Mouse (Mus musculus): ENCODE measurements at regions not wholly inside any gene's neighbourhood (a gene's known extent, or its start where the extent isn't known, plus 50 kb on each side); places are given as distances from the start of the nearest gene placed in this dataset.

DNA sequence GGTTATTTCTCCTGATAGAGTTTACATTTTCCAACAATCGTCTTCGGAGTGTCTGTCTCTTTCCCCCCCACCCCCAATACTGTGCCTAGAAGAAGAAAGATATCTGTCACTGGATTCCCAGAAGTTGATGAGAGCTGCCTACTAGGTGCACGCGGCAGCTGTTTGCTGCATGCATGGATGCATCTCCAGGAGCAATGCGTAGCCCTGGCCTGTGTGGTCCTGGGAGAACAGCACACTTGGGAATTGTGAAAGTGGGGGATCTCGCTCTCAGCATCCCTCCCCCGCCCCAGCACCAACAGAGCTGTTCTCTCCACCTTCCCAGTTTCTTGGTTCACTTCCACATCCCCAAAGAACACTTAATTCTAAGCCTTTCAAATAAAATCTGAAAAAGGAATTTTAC lies 280.6 kb upstream of the Atp11b start:
- no peaks in the 10 kb centered on the region for H3K4me1 ChIP-seq (replicated peaks)
- H3K9me3 ChIP-seq (replicated peaks) = no peaks in the 10 kb centered on the region
- ATAC-seq (ENCODE audit: insufficient read depth) = no peak
- 74% methylated on average over 7 of the region's 7 CpGs for WGBS (ENCODE audit: insufficient replicate concordance)
- H3K9ac ChIP-seq = no peak overlapping the region
- no peaks in the 10 kb centered on the region for H3K36me3 ChIP-seq (replicated peaks)
- no peak overlapping the region for H3K27ac ChIP-seq (replicated peaks)
- no peak overlapping the region for H3K4me3 ChIP-seq (replicated peaks)
- no peak overlapping the region for H3K4me2 ChIP-seq
- H3K27me3 ChIP-seq = no peaks in the 10 kb centered on the region

DNA sequence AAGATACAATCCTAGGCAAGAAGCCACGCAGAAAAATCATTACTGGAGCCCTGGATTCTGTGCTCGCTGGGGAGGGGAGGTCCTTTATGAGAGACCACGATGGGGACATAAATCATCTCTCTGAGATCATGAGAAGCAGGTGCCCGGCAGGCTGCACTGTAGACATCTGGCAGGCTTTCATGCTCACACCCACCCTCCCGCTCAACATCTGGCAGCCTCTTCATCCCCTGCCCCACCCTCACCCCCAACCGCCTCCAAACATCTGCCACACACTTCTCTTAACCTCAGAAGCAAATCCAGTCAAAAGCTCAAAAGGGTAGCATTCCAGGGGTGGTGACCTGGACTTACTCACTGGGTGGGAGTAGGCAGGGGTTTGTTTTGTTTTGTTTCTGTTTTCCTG lies 279.5 kb upstream of the Atp11b start:
- no peak overlapping the region for H3K9ac ChIP-seq
- H3K4me3 ChIP-seq (replicated peaks) = no peak overlapping the region
- H3K27me3 ChIP-seq = no peaks in the 10 kb centered on the region
- WGBS (ENCODE audit: insufficient replicate concordance) = 34% methylated on average over 6 of the region's 6 CpGs
- H3K27ac ChIP-seq (replicated peaks) = no peak overlapping the region
- no peaks in the 10 kb centered on the region for H3K9me3 ChIP-seq (replicated peaks)
- ATAC-seq (ENCODE audit: insufficient read depth) = no peak
- no peak overlapping the region for H3K4me2 ChIP-seq
- H3K36me3 ChIP-seq (replicated peaks) = no peaks in the 10 kb centered on the region
- no peaks in the 10 kb centered on the region for H3K4me1 ChIP-seq (replicated peaks)

DNA sequence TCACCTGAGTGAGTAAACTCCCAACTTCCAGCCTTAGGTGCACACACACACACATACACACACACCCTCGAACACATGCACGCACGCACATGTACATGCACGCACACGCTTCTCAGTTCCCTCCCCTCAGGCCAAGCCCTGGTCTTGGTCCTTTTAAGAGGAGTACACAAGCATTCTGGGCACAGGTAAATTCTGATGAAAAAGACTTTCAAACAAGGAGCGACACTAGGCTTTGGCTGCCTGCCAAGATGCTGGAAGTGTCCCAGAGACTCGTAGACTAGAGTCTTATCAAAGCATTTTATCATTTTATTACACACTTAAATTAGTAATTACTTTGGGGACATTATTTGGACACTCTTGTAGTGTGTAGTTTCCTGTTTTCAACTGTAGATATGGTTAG lies 278.6 kb upstream of the Atp11b start:
- no peak overlapping the region for H3K4me3 ChIP-seq (replicated peaks)
- WGBS (ENCODE audit: insufficient replicate concordance) = 66% methylated on average over 7 of the region's 7 CpGs
- H3K9ac ChIP-seq = no peak overlapping the region
- no peaks in the 10 kb centered on the region for H3K27me3 ChIP-seq
- no peaks in the 10 kb centered on the region for H3K4me1 ChIP-seq (replicated peaks)
- H3K36me3 ChIP-seq (replicated peaks) = no peaks in the 10 kb centered on the region
- no peak overlapping the region for H3K4me2 ChIP-seq
- no peak for ATAC-seq (ENCODE audit: insufficient read depth)
- no peak overlapping the region for H3K27ac ChIP-seq (replicated peaks)
- no peaks in the 10 kb centered on the region for H3K9me3 ChIP-seq (replicated peaks)

DNA sequence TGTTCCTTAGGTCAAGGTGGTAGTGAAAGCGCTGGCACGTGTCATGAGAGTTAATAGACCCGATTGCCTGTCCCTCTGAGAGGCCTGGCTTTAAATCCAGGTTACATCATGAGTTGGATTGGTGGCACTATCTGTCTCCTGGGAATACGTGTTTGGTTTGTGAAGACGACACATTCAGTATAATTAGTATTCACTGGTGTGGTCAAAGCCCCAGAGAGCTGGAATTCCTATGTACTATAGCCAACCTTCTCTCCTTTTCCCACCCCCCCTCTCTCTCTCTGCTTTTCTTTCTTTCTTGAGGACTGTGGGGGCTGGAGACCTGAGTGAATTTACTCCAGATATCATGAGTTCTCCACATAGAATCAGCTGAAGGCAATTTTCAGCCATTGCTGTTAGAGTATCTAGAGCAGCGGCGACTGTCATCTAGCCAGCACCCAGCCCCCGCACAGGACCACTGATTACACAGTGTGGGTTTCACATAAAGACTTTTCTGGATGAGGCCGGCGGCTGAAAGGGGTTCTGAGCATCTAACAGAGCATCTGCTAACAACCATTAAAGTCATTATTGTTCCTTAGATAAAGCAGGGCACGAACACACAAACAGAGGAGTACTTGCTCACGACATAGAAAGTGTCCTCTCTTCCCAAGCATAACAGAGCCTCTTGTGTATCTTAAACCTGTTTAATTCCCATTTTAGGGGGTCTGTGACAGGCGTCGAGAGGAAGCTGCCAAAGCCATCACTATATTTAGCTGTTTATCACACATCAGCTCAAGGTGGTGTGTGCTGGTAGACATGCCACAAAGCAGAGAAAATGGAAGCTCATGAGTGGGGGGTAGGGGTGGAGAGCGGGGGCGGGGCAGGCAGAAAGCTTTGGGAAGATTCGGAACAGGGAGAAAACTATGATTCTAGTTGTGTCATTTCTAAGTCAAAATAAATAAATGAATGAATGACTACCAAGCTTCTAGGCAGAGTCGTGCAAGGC lies 272.9 kb upstream of the Atp11b start:
- H3K9ac ChIP-seq = no peak overlapping the region

DNA sequence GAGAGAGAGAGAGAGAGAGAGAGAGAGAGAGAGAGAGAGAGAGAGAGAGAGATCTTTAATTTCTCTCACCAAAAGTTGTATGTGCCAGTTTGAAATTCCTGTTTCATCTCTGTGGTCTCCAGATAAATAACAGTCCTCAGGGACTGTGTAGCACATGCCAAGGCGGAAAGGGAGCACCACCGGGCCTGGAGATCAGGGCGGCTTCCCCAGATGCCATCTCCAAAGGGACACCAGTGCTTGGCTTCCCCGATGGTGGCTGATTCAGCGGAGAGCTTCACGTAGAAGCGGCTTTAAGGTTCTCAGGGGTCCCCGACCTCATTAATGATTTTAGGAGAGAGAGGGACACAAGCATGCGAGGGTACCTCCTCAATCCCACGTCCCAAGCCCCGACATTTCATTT lies 272.1 kb upstream of the Atp11b start:
- no peak overlapping the region for H3K4me2 ChIP-seq
- ATAC-seq (ENCODE audit: insufficient read depth) = no peak
- WGBS (ENCODE audit: insufficient replicate concordance) = 36% methylated on average over 11 of the region's 11 CpGs

More for the DNA sequence above, 272.9 kb upstream of the Atp11b start:
- ATAC-seq (ENCODE audit: insufficient read depth) = no peak
- peaks cover 3% of the 10 kb centered on the region; the same call in 1 of the 2 replicates for H3K27me3 ChIP-seq
- H3K9me3 ChIP-seq (replicated peaks) = no peaks in the 10 kb centered on the region
- no peaks in the 10 kb centered on the region for H3K4me1 ChIP-seq (replicated peaks)
- WGBS (ENCODE audit: insufficient replicate concordance) = 51% methylated on average over 18 of the region's 18 CpGs
- H3K4me2 ChIP-seq = no peak overlapping the region
- no peak overlapping the region for H3K27ac ChIP-seq (replicated peaks)
- H3K36me3 ChIP-seq (replicated peaks) = no peaks in the 10 kb centered on the region
- H3K4me3 ChIP-seq (replicated peaks) = no peak overlapping the region

DNA sequence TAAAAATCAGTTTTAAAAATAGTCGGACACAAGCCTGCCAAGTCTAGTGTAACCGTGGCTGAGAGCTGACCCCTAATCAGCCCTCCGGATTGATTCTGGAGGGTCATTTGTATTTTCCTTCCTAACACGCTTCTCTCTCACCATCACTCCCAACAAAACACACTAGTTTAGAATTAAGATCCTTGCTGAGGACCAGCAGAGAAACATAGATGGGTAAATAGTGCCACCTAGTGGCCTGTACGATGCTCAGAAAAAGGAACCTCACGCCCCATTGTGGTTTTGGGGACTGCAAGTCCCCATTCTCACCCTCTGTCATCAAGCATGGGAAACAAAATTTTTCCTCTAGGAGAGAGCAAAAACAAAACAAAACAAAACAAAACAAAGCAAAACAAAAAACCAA lies 271.6 kb upstream of the Atp11b start:
- no peak for ATAC-seq (ENCODE audit: insufficient read depth)
- Histone ChIP-seq H3K4me1 (replicated peaks) (no peaks in the 10 kb centered on the region), H3K27ac (replicated peaks) (no peak overlapping the region), H3K4me3 (replicated peaks) (no peak overlapping the region), H3K4me2 (no peak overlapping the region), H3K9me3 (replicated peaks) (no peaks in the 10 kb centered on the region), H3K36me3 (replicated peaks) (no peaks in the 10 kb centered on the region), H3K27me3 (peaks cover 3% of the 10 kb centered on the region; the same call in 1 of the 2 replicates), H3K9ac (no peak overlapping the region)
- 9% methylated on average over 6 of the region's 6 CpGs for WGBS (ENCODE audit: insufficient replicate concordance)

More for the DNA sequence above, 272.1 kb upstream of the Atp11b start:
- no peak overlapping the region for H3K27ac ChIP-seq (replicated peaks)
- no peaks in the 10 kb centered on the region for H3K36me3 ChIP-seq (replicated peaks)
- no peak overlapping the region for H3K9ac ChIP-seq
- peaks cover 3% of the 10 kb centered on the region; the same call in 1 of the 2 replicates for H3K27me3 ChIP-seq
- H3K4me1 ChIP-seq (replicated peaks) = no peaks in the 10 kb centered on the region
- H3K9me3 ChIP-seq (replicated peaks) = no peaks in the 10 kb centered on the region
- no peak overlapping the region for H3K4me3 ChIP-seq (replicated peaks)

DNA sequence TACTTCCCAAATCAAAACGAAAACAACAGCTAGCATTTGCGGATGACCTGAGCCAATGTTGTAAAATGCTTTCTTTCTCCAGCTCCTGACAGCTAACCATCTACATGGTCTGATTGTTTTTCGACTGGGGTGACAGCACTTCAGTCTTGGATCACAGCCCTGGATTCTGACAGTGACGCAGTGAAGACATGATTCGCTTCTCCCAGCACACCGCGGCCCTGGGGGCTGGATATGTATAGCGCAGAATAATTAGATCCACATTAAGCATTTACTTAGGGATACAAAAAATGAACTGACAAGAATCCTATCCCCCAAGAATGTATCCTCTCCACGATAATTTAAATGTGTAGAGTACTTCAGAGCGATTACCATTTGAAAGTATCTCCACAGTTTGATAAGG lies 271.1 kb upstream of the Atp11b start:
- Histone ChIP-seq H3K4me2 (no peak overlapping the region), H3K27me3 (peaks cover 3% of the 10 kb centered on the region; the same call in 1 of the 2 replicates), H3K9me3 (replicated peaks) (no peaks in the 10 kb centered on the region), H3K36me3 (replicated peaks) (no peaks in the 10 kb centered on the region), H3K4me1 (replicated peaks) (no peaks in the 10 kb centered on the region), H3K27ac (replicated peaks) (no peak overlapping the region), H3K9ac (no peak overlapping the region), H3K4me3 (replicated peaks) (no peak overlapping the region)
- no peak for ATAC-seq (ENCODE audit: insufficient read depth)
- 67% methylated on average over 10 of the region's 10 CpGs for WGBS (ENCODE audit: insufficient replicate concordance)

DNA sequence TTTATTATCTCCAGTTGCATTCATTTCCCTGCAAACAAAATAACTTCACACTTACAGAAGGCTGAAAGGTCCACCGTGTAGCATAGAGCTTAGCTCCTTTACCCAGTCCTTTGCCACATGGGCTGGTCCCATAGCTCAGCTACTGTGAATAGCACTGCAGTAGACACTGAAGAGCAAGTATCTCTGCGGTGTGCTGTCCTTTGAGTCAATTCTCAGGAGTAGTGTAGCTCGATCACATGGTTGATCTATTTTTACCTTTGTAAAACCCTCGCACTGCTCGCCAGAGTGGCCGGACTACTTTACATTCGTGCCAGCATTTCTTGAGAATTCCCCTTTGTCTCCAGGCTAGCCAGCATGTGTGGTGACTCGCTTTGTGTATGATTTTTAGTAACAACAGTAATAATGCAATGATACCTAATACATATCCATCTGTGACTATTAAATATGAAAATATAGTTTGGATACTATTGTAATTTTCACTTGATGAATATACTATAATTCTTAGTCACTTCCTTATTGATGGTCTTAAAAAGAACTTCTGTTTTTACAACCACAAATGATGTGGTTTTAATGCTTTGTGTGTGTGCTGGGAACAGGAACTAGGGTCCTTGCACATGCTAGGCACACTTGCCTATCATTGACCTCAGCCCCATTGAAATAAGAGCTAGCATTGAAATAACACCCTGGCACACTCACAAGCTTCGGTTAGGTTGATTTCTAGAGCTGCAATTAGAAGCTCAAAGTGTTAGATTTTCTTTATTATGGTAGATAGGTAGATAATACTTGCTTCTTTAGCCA lies 257.7 kb upstream of the Atp11b start:
- no peak overlapping the region for H3K27ac ChIP-seq (replicated peaks)
- no peaks in the 10 kb centered on the region for H3K27me3 ChIP-seq
- no peaks in the 10 kb centered on the region for H3K9me3 ChIP-seq (replicated peaks)
- H3K4me1 ChIP-seq (replicated peaks) = no peaks in the 10 kb centered on the region
- WGBS (ENCODE audit: insufficient replicate concordance) = 58% methylated on average over 9 of the region's 9 CpGs
- ATAC-seq (ENCODE audit: insufficient read depth) = no peak
- H3K9ac ChIP-seq = no peak overlapping the region
- H3K4me3 ChIP-seq (replicated peaks) = no peak overlapping the region
- no peak overlapping the region for H3K4me2 ChIP-seq
- no peaks in the 10 kb centered on the region for H3K36me3 ChIP-seq (replicated peaks)

DNA sequence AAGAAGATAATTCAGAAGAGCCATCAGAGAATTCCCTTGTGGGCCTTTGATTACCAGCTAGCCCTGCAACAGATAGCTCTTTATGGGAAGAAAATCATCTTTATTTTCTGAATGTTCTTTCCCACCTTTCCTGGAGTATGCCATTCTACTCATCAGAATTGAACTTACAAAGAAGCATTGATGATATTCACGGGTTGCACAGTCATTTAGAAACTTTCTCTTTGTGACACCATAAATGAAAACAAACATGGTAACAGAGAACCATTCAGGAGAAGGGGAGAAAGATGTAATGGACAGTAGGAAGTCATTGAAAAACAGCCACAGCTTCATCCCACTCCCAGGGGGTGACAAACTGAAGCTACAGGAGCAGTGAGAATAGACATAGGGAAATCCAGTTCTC lies 243.6 kb upstream of the Atp11b start:
- H3K4me2 ChIP-seq = no peak overlapping the region
- 44% methylated on average over 1 of the region's 1 CpGs for WGBS (ENCODE audit: insufficient replicate concordance)
- H3K9ac ChIP-seq = no peak overlapping the region
- no peak overlapping the region for H3K27ac ChIP-seq (replicated peaks)
- H3K4me3 ChIP-seq (replicated peaks) = no peak overlapping the region
- H3K36me3 ChIP-seq (replicated peaks) = no peaks in the 10 kb centered on the region
- no peaks in the 10 kb centered on the region for H3K9me3 ChIP-seq (replicated peaks)
- no peaks in the 10 kb centered on the region for H3K4me1 ChIP-seq (replicated peaks)
- H3K27me3 ChIP-seq = no peaks in the 10 kb centered on the region
- ATAC-seq (ENCODE audit: insufficient read depth) = no peak

DNA sequence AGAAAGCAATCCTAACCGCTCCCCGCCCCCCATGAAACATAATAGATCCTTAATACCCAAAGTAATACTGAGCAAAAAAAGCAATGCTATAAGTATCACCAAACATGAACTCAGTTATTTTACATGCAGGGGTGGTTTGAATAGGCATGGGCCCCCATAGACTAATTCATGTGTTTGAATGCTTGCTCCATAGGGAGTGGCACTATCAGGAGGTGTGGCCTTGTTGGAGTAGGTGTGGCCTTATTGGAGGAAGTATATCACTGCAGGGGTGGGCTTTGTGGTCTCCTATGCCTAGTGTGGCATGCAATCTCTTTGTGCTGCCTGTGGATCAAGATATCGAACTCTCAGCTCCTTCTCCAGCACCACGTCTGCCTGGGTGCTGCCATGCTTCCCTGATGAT lies 237.4 kb upstream of the Atp11b start:
- H3K4me1 ChIP-seq (replicated peaks) = no peaks in the 10 kb centered on the region
- H3K9ac ChIP-seq = no peak overlapping the region
- H3K36me3 ChIP-seq (replicated peaks) = no peaks in the 10 kb centered on the region
- no peak overlapping the region for H3K4me3 ChIP-seq (replicated peaks)
- no peaks in the 10 kb centered on the region for H3K27me3 ChIP-seq
- H3K4me2 ChIP-seq = no peak overlapping the region
- no peaks in the 10 kb centered on the region for H3K9me3 ChIP-seq (replicated peaks)
- ATAC-seq (ENCODE audit: insufficient read depth) = no peak
- 50% methylated on average over 4 of the region's 4 CpGs for WGBS (ENCODE audit: insufficient replicate concordance)
- no peak overlapping the region for H3K27ac ChIP-seq (replicated peaks)

DNA sequence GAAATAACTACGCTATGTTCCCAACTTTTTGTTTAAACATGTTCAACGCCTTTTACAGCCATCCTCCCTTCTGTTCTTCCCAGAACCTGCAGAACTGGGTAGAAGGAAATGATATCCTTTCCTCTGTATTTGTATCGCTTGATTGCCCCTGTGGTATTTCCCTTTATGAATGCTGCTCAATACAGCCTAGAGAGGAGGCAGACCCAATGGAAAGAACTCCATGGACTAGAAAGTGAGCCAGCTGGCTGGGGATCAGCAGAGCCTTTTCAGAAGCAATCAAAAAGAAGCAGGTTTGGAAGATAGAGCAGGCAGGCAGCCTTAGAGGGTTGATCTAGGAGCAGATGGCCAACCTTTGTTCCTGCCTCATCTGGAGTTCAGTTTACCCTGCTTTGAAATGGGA lies 233.8 kb upstream of the Atp11b start:
- 53% methylated on average over 3 of the region's 3 CpGs for WGBS (ENCODE audit: insufficient replicate concordance)
- H3K36me3 ChIP-seq (replicated peaks) = no peaks in the 10 kb centered on the region
- H3K4me2 ChIP-seq = no peak overlapping the region
- H3K4me3 ChIP-seq (replicated peaks) = no peak overlapping the region
- no peaks in the 10 kb centered on the region for H3K27me3 ChIP-seq
- no peaks in the 10 kb centered on the region for H3K4me1 ChIP-seq (replicated peaks)
- no peak overlapping the region for H3K27ac ChIP-seq (replicated peaks)
- ATAC-seq (ENCODE audit: insufficient read depth) = no peak
- no peaks in the 10 kb centered on the region for H3K9me3 ChIP-seq (replicated peaks)
- H3K9ac ChIP-seq = no peak overlapping the region

All from liver, embryonic 15.5 days (tissue).